Mouse (Mus musculus): ENCODE measurements around the gene Prrt1. TPM values are rescaled to one million over a fixed set of nuclear protein-coding genes. Genes with fewer than 3 reads are reported as not detected.
A peak's percentile ranks its signal among the peaks of the same experiment; 100 is the strongest.

The Prrt1 gene
- total and polyA plus RNA-seq, 2 experiments from 2014 or later, result 7.3 to 8.1 TPM

GRCm38 (mm10) chr17:34646906-34647787, 17.8 kb downstream of the Prrt1 start, which contains the start of gene Atf6b:
Atf6b (plus strand) TSS chr17:34647146.
- under 1% methylated on average over 63 of the region's 66 CpGs for WGBS
- DNase-seq (ENCODE audit: low spot score), result peak; percentile 98
- no peak for TF ChIP-seq CTCF (IDR thresholded peaks at IDR 0.05; ENCODE audit: low read depth)

GRCm38 (mm10) chr17:34648141-34648890, 19.0 kb downstream of the Prrt1 start:
- Histone ChIP-seq H3K27me3 (ENCODE audit: insufficient read depth, low read length) (no peaks in the 10 kb centered on the region), H3K4me3 (ENCODE audit: low read length) (peak overlapping the region; percentile 72; the same call in 1 of the 2 replicates), H3K9me3 (ENCODE audit: low read length) (no peaks in the 10 kb centered on the region), H3K36me3 (ENCODE audit: insufficient read depth, low read length) (peaks cover 37% of the 10 kb centered on the region), H3K4me2 (ENCODE audit: low read depth, low read length) (peak overlapping the region; percentile 89), H3K27ac (no peak overlapping the region), H3K9ac (replicated peaks; ENCODE audit: low read length) (peak overlapping the region; percentile 83; the same call in 1 of the 2 replicates), H3K4me1 (ENCODE audit: insufficient read depth, low read length) (peaks cover 13% of the 10 kb centered on the region)
- 86% methylated on average over 16 of the region's 16 CpGs for WGBS
- ATAC-seq, result no peak
- DNase-seq (ENCODE audit: low spot score), result no peak
- TF ChIP-seq CTCF (IDR thresholded peaks at IDR 0.05; ENCODE audit: low read depth), result no peak

More at GRCm38 (mm10) chr17:34646906-34647787, 17.8 kb downstream of the Prrt1 start, which contains the start of gene Atf6b:
- ATAC-seq, result peak; percentile 97
- H3K27me3 ChIP-seq (ENCODE audit: insufficient read depth, low read length), result no peaks in the 10 kb centered on the region
- no peaks in the 10 kb centered on the region for H3K9me3 ChIP-seq (ENCODE audit: low read length)
- H3K4me1 ChIP-seq (ENCODE audit: insufficient read depth, low read length), result peaks cover 13% of the 10 kb centered on the region
- peak within 1 kb of the TSS; percentile 83 for H3K9ac ChIP-seq (replicated peaks; ENCODE audit: low read length)
- peak within 1 kb of the TSS; percentile 78 for H3K27ac ChIP-seq
- peak within 1 kb of the TSS; percentile 72 for H3K4me3 ChIP-seq (ENCODE audit: low read length)
- peaks cover 25% of the 10 kb centered on the region for H3K36me3 ChIP-seq (ENCODE audit: insufficient read depth, low read length)
- peak within 1 kb of the TSS; percentile 89 for H3K4me2 ChIP-seq (ENCODE audit: low read depth, low read length)

- H3K9ac ChIP-seq (replicated peaks; ENCODE audit: low read length), result no peak overlapping the region
Observed at GRCm38 (mm10) chr17:34649106-34649864, 20.0 kb downstream of the Prrt1 start.

GRCm38 (mm10) chr17:34650781-34651180, 21.4 kb downstream of the Prrt1 start:
- no peak overlapping the region for H3K27ac ChIP-seq
- no peaks in the 10 kb centered on the region for H3K27me3 ChIP-seq (ENCODE audit: insufficient read depth, low read length)
- DNase-seq (ENCODE audit: low spot score), result no peak
- H3K4me3 ChIP-seq (ENCODE audit: low read length), result no peak overlapping the region
- TF ChIP-seq CTCF (IDR thresholded peaks at IDR 0.05; ENCODE audit: low read depth), result no peak
- H3K4me2 ChIP-seq (ENCODE audit: low read depth, low read length), result no peak overlapping the region
- no peak for ATAC-seq
- H3K4me1 ChIP-seq (ENCODE audit: insufficient read depth, low read length), result peaks cover 7% of the 10 kb centered on the region; the same call in 1 of the 2 replicates
- H3K9me3 ChIP-seq (ENCODE audit: low read length), result no peaks in the 10 kb centered on the region
- WGBS, result 88% methylated on average over 14 of the region's 14 CpGs
- peaks cover 42% of the 10 kb centered on the region for H3K36me3 ChIP-seq (ENCODE audit: insufficient read depth, low read length)
- H3K9ac ChIP-seq (replicated peaks; ENCODE audit: low read length), result no peak overlapping the region

More at GRCm38 (mm10) chr17:34649106-34649864, 20.0 kb downstream of the Prrt1 start:
- WGBS, result 88% methylated on average over 18 of the region's 18 CpGs
- Histone ChIP-seq H3K4me2 (ENCODE audit: low read depth, low read length) (no peak overlapping the region), H3K27me3 (ENCODE audit: insufficient read depth, low read length) (no peaks in the 10 kb centered on the region), H3K36me3 (ENCODE audit: insufficient read depth, low read length) (peaks cover 42% of the 10 kb centered on the region), H3K9me3 (ENCODE audit: low read length) (no peaks in the 10 kb centered on the region), H3K27ac (no peak overlapping the region), H3K4me3 (ENCODE audit: low read length) (no peak overlapping the region), H3K4me1 (ENCODE audit: insufficient read depth, low read length) (peaks cover 12% of the 10 kb centered on the region)
- ATAC-seq (no peak), DNase-seq (ENCODE audit: low spot score) (no peak)
- TF ChIP-seq CTCF (IDR thresholded peaks at IDR 0.05; ENCODE audit: low read depth), result no peak

DNA sequence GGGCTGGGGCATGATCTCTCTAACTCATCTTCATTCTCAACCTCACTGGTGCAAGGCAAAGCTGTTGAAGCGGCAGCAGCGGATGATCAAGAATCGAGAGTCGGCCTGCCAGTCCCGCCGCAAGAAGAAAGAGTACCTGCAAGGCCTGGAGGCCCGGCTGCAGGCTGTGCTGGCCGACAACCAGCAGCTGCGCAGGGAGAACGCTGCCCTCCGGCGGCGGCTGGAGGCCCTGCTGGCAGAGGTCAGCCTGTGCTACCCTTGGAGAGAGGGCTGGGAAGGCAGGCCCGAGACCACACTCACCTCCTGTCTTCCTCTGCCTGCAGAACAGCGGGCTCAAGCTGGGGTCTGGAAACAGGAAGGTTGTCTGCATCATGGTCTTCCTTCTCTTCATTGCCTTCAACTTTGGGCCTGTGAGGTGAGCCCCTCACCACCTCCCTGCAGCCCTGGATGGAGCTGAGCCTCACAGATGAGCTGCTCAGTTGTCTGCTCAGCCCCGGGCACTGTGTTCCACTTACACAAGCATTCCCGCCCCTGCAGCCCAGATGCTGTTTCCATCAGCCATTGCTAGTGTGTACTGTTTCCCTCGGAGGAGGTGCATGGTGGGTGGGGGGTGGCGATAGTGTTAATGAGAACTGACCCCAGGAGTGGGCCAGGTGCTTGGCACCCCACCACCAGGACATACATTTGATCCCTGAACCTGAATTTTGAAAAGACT, 22.3 kb downstream of the Prrt1 start:
- peak; percentile 66 for TF ChIP-seq CTCF (IDR thresholded peaks at IDR 0.05; ENCODE audit: low read depth)
- WGBS, result 42% methylated on average over 19 of the region's 19 CpGs
- Histone ChIP-seq H3K9ac (replicated peaks; ENCODE audit: low read length) (no peak overlapping the region), H3K9me3 (ENCODE audit: low read length) (no peaks in the 10 kb centered on the region), H3K36me3 (ENCODE audit: insufficient read depth, low read length) (peaks cover 42% of the 10 kb centered on the region), H3K27ac (no peak overlapping the region), H3K4me1 (ENCODE audit: insufficient read depth, low read length) (peaks cover 10% of the 10 kb centered on the region; the same call in 1 of the 2 replicates), H3K27me3 (ENCODE audit: insufficient read depth, low read length) (no peaks in the 10 kb centered on the region), H3K4me3 (ENCODE audit: low read length) (no peak overlapping the region), H3K4me2 (ENCODE audit: low read depth, low read length) (no peak overlapping the region)
- ATAC-seq (no peak), DNase-seq (ENCODE audit: low spot score) (peak; percentile 44)

Measured in hindbrain, postnatal 0 days (tissue).